Mouse (Mus musculus) kidney, postnatal 25 days (tissue): ENCODE data around the gene Gm4450.
"Not testable (repeated sequence)": the region's sequence is repeated elsewhere in the genome, so short reads cannot be mapped to it uniquely, and the experiment has no call there.

ENCODE experiments used
- DNase-seq, 2 experiments: peaks; one replicate each; pipeline ENCODE4 v3.0.0; 2021; ENCODE audit warnings: mixed read lengths in 2 of 2

Gm4450 gene

GRCm38 (mm10) chr3:98416426-98417250 lies 40.3 kb downstream of the Gm4450 start:
- peak; percentile 29 to 54 for DNase-seq

- DNase-seq, result peak in 1 of 2 experiments; percentile 40
Measured at GRCm38 (mm10) chr3:98414296-98414695, 42.6 kb downstream of the Gm4450 start.

- DNase-seq, result no peak
Measured at GRCm38 (mm10) chr3:98413733-98414132, 43.2 kb downstream of the Gm4450 start.

- DNase-seq, result not testable (repeated sequence)
Measured at GRCm38 (mm10) chr3:98410619-98411580, 46.0 kb downstream of the Gm4450 start.

- not testable (repeated sequence) for DNase-seq
Measured at GRCm38 (mm10) chr3:98407261-98407780, 49.6 kb downstream of the Gm4450 start.

- peak in 1 of 2 experiments; percentile 23 for DNase-seq
Measured at GRCm38 (mm10) chr3:98406569-98407144, 50.3 kb downstream of the Gm4450 start.

- not testable (repeated sequence) for DNase-seq
Measured at GRCm38 (mm10) chr3:98405877-98406276, 51.0 kb downstream of the Gm4450 start.

GRCm38 (mm10) chr3:98404268-98404895 lies 52.5 kb downstream of the Gm4450 start:
- DNase-seq, result peak in 1 of 2 experiments; percentile 4
